Mouse (Mus musculus) E14TG2a.4 (cell line): ENCODE data around the gene Stxbp1.

Experiments
- H3K27me3 ChIP-seq: 2 replicates; pipeline ENCODE4 v1.6.1; 2014; ENCODE audit warnings: low read length, control low read depth; ENCODE audit not compliant: insufficient read depth
- H3K36me3 ChIP-seq: 2 replicates; pipeline ENCODE4 v1.6.1; 2014; ENCODE audit warnings: low read length, control low read depth; ENCODE audit not compliant: insufficient read depth
- H3K4me1 ChIP-seq: replicated peaks from 2 replicates; pipeline ENCODE4 v1.6.1; 2014; ENCODE audit warnings: low read depth, low read length, control low read depth
- H3K4me3 ChIP-seq: replicated peaks from 2 replicates; pipeline ENCODE4 v1.5.1; 2014; ENCODE audit warnings: mild to moderate bottlenecking, low read length
- H3K9me3 ChIP-seq: 2 replicates; pipeline ENCODE4 v1.6.1; 2014; ENCODE audit warnings: low read length, control low read depth
- CTCF ChIP-seq: conservative IDR thresholded peaks from 2 replicates; pipeline ENCODE4 v1.5.1; 2014; ENCODE audit warnings: low read length
- NANOG ChIP-seq: IDR thresholded peaks from 2 replicates; pipeline ENCODE4 v1.6.1; 2014; ENCODE audit warnings: borderline replicate concordance, low read length, mixed read lengths
- POU5F1 ChIP-seq: IDR thresholded peaks from 2 replicates; pipeline ENCODE4 v1.6.1; 2014; ENCODE audit warnings: low read length, borderline replicate concordance

Gene Stxbp1

DNA sequence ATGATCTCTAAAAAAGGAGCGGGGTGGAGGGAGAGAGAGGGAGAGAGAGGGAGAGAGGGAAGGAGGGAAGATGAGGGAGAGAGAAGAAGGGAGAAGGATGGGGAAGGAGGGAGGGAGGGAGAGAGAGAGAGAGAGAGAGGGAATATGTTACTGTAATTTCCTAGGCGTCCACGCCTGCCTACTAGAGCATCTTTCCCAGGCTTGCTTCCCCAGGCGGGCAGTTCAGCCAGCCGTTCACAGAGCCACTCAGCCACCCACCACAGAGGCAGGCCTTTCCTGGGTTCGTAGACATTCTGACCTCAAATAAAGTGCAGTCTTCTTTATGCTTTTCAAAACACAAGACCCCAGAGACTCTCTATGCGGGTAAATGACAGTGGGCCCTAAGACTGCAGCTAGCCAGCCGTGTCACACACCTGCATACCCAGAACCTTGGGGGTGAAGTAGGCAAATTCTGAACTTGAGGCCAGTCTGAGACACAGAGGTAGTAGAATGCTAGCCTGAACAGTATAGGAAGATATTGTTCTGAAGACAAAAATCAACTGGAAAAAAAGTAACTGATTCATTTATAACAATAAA, 23.4 kb downstream of the Stxbp1 start:
- no peaks in the 10 kb centered on the region for H3K9me3 ChIP-seq
- H3K27me3 ChIP-seq: no peaks in the 10 kb centered on the region
- H3K36me3 ChIP-seq: no peaks in the 10 kb centered on the region
- H3K4me1 ChIP-seq: 0 out of 2 replicates have a peak, but pooled peaks cover 11% of the 10 kb centered on the region
- H3K4me3 ChIP-seq: no peak overlapping the region
- TF ChIP-seq POU5F1 (no peak), CTCF (no peak), NANOG (no peak)

DNA sequence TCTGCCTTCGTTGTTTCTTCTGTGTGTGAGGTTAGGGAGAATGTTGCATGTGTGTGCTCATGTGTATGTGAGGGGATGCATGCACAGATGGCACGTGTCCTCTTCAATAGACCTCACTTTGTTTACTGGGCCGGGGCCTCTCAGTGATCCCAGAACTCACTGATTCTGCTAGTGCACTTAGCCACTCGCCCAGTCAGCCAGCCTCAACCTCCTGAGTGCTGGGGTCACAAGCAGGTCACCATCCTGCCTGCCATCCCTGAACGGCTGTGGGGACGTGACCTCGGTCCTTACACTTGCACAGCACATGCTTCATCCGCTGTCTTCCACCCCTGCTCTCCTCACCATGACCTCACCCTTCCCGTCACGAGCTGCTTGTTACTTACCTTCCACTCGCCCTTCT, 23.9 kb downstream of the Stxbp1 start:
- TF ChIP-seq NANOG: no peak
- TF ChIP-seq CTCF: no peak
- no peak for TF ChIP-seq POU5F1
- H3K9me3 ChIP-seq: no peaks in the 10 kb centered on the region
- H3K4me1 ChIP-seq: peaks cover 13% of the 10 kb centered on the region
- no peak overlapping the region for H3K4me3 ChIP-seq
- no peaks in the 10 kb centered on the region for H3K27me3 ChIP-seq
- no peaks in the 10 kb centered on the region for H3K36me3 ChIP-seq

DNA sequence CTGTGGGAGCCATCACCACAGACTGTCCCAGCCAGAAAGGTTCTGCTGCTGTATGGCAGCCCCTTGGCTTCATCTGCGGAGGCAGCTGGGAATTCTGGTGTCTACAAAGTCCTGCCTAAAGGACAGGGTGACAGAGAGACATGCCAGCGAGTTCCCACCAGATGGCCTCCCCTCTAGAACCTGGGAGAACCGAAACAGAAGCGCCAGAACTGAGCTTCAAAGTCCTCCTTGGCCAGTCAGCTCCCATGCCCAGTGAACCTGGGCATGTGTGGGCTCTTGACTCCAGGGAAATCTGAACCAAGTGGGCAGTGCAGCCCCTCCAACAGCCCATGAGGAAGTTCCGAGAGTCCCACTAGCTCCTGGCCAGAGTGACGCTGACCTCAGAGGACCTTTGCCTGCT, 24.4 kb downstream of the Stxbp1 start:
- Histone ChIP-seq H3K36me3 (no peaks in the 10 kb centered on the region), H3K9me3 (no peaks in the 10 kb centered on the region), H3K4me3 (no peak overlapping the region), H3K27me3 (no peaks in the 10 kb centered on the region), H3K4me1 (peaks cover 18% of the 10 kb centered on the region)
- TF ChIP-seq POU5F1: no peak
- TF ChIP-seq NANOG: no peak
- TF ChIP-seq CTCF: no peak

DNA sequence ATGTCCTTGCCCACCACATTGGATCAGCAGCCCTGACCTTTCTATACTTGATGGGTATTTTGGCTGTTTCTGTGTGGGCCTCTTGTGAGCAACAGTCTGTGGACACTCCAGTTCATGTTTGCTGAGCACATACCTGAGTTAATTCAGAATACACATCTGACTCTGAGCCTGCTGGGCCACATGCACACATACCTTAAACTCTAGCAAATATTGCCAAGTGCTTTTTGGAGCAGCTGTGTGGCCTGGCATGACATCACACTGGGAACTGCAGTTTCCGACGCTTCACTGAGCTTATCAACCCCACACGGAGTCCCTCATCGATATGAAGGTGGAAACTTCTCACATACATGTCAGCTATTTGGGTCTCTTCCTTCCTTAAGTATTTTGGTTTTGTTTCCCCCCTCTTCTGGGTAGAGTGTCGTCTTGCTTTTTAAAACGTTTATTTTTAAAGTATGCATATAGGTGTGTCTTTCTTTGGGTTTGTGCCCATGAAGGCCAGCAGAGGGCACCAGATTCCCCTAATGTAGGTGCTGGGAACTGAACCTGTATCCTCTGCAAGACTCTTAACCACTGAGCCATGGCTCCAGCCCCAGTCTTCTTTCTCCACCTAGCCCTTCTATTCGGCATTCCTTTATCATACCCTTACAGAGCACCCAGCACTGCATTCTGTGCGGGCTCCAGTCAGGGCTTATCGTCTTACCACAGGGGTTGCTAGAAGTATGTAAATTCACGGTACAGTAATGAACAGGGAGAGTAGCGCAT, 25.8 kb downstream of the Stxbp1 start:
- no peak for TF ChIP-seq POU5F1
- TF ChIP-seq NANOG: no peak
- TF ChIP-seq CTCF: peak; percentile 73
- Histone ChIP-seq H3K9me3 (no peaks in the 10 kb centered on the region), H3K36me3 (no peaks in the 10 kb centered on the region), H3K4me3 (no peak overlapping the region), H3K27me3 (no peaks in the 10 kb centered on the region), H3K4me1 (peaks cover 27% of the 10 kb centered on the region)

DNA sequence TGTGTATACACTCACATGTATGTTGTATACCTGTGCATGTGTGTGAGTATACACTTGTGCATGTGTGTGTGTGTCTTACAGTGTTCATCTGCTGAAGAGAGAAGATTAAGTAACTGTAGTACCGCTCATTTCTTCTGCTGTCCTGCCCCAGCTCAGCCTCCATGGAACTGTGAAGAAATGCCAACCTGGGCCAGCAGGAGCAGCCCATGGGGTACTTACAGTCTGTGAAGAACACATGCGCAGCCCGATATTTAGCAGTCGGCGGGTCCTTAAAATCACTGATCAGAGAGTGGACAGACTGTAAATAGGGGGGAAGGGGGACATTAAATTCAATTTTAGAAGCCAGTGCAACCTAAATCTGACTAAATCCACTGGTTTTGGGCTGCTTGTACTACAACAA, 28.8 kb downstream of the Stxbp1 start:
- Histone ChIP-seq H3K4me1 (peaks cover 25% of the 10 kb centered on the region), H3K27me3 (no peaks in the 10 kb centered on the region), H3K9me3 (no peaks in the 10 kb centered on the region), H3K36me3 (peaks cover 11% of the 10 kb centered on the region; the same call in 1 of the 2 replicates), H3K4me3 (no peak overlapping the region)
- TF ChIP-seq POU5F1: no peak
- no peak for TF ChIP-seq NANOG
- TF ChIP-seq CTCF: no peak

DNA sequence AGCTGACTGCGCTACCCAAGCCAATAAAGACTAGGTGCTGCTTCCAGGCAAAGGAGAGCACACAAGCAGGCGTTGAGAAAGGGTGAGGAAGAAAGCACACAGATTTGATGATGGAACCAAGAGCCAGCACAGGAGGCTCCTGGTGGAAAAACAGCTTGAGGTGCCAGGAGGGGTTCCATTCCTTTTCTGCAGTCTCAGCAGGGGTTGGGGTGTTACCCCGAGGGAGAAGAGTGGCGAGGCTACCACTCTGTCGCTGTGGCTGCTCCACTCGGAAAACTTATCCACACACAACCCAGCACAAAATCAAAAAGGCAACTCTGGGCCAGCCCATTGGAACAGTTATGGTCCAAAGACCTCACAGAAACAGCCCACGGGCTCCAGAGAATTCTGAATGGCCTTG, 29.5 kb downstream of the Stxbp1 start:
- Histone ChIP-seq H3K4me1 (peaks cover 21% of the 10 kb centered on the region), H3K4me3 (no peak overlapping the region), H3K9me3 (no peaks in the 10 kb centered on the region), H3K36me3 (peaks cover 17% of the 10 kb centered on the region; the same call in 1 of the 2 replicates), H3K27me3 (no peaks in the 10 kb centered on the region)
- TF ChIP-seq POU5F1 (no peak), NANOG (no peak), CTCF (no peak)

DNA sequence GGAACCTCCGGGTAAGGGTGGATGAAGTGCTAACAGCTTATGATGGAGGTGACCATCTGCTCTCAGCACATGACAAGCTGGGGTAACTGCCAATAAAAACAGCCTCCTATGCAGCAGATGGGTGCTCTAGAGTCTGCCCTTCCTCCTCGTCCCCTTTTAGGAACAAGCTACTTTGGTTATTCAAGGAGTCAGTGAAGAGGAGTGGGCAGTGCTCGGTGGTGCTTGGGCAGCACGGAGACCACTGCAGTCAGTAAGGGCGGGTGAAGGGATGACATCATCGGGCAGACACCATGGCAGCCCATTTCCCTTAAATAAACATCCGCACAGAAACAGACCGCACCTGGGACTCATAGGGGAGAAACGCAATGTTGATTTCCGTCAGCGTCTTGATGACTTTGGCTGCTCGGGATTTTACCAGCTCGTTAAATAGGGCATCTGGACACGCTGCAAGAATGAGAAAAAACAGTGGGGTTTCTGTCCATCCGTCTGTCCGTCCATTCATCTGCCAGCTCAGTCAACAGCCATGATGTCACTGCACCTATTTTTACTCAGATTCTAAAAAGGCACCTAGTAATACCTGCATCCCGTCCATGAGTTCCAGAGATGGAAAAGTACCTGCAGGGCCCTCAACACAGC, 30.0 kb downstream of the Stxbp1 start:
- no peak for TF ChIP-seq CTCF
- H3K36me3 ChIP-seq: peaks cover 17% of the 10 kb centered on the region; the same call in 1 of the 2 replicates
- no peaks in the 10 kb centered on the region for H3K27me3 ChIP-seq
- H3K9me3 ChIP-seq: no peaks in the 10 kb centered on the region
- peaks cover 21% of the 10 kb centered on the region for H3K4me1 ChIP-seq
- H3K4me3 ChIP-seq: no peak overlapping the region

DNA sequence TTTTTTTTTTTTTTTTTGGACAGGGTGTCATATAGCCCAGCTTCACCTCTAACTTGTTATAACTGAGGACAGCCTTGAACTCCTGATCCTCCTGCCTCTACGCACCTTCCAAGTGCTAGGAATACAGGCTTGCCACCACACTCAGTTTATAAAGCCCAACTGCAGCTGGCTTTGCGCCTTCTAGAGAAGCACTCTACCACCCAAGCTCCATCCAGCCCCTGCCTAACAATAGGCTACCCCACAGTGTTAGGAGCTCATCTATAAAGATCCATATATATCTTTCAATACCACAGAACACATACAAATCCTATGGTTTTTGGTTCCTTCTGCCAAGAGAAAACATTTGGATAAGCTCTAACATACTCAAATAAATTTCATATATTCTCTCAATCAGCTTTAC, 30.5 kb downstream of the Stxbp1 start:
- Histone ChIP-seq H3K36me3 (peaks cover 21% of the 10 kb centered on the region; the same call in 1 of the 2 replicates), H3K4me1 (peaks cover 21% of the 10 kb centered on the region), H3K4me3 (no peak overlapping the region), H3K27me3 (no peaks in the 10 kb centered on the region), H3K9me3 (no peaks in the 10 kb centered on the region)
- TF ChIP-seq POU5F1: no peak
- TF ChIP-seq CTCF: no peak
- no peak for TF ChIP-seq NANOG
